Mouse (Mus musculus): ENCODE data around the gene Slc26a1. TPM values are rescaled to one million over a fixed set of nuclear protein-coding genes. Genes with fewer than 3 reads are reported as not detected.

The Slc26a1 gene
- polyA plus RNA-seq, 1 experiment from 2014 or later = 1.1 TPM

- DNase-seq (ENCODE audit: low spot score) (peak; percentile 30), ATAC-seq (replicated peaks; ENCODE audit: low FRiP score) (no peak)
- no peaks in the 10 kb centered on the region for H3K9me3 ChIP-seq (ENCODE audit: control insufficient read depth, low read length)
- WGBS = 91% methylated on average over 1 of the region's 1 CpGs
- no peak overlapping the region for H3K4me2 ChIP-seq (ENCODE audit: low read depth, low read length, severe bottlenecking)
- H3K4me3 ChIP-seq (ENCODE audit: low read depth, low read length) = no peak overlapping the region
- no peak overlapping the region for H3K9ac ChIP-seq (ENCODE audit: low read length)
- H3K36me3 ChIP-seq (ENCODE audit: control insufficient read depth, insufficient read depth, low read length) = peaks cover 5% of the 10 kb centered on the region; the same call in 1 of the 2 replicates
- peaks cover 5% of the 10 kb centered on the region for H3K4me1 ChIP-seq (replicated peaks; ENCODE audit: control insufficient read depth, insufficient read depth, low read length)
- H3K27me3 ChIP-seq (ENCODE audit: control insufficient read depth, insufficient read depth, low read length) = no peaks in the 10 kb centered on the region
- H3K27ac ChIP-seq (ENCODE audit: low read depth, low read length) = no peak overlapping the region
Observed at GRCm38 (mm10) chr5:108658611-108659010, 16.8 kb downstream of the Slc26a1 start.

DNA sequence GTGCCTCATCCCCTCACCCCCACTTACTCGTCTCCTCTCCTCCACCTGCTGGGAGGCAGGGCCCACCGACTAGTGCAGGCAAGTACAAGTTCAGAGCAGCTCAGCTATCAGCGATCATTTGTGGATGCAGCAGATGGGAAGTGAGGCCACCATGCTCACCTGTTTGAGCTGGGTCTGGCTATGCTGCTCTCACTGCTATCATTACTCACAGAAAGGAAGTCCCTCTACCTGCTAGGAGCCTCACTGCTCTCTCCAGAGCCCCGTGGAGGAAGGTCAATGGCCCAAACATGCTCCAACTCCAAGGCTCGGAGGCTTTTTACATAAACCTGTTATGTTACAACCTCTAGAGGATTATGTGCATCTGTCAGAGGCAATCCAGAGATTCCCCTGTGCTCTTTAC lies 18.0 kb downstream of the Slc26a1 start:
- no peak overlapping the region for H3K4me2 ChIP-seq (ENCODE audit: low read depth, low read length, severe bottlenecking)
- peaks cover 5% of the 10 kb centered on the region; the same call in 1 of the 2 replicates for H3K36me3 ChIP-seq (ENCODE audit: control insufficient read depth, insufficient read depth, low read length)
- no peak overlapping the region for H3K4me3 ChIP-seq (ENCODE audit: low read depth, low read length)
- H3K9ac ChIP-seq (ENCODE audit: low read length) = no peak overlapping the region
- H3K4me1 ChIP-seq (replicated peaks; ENCODE audit: control insufficient read depth, insufficient read depth, low read length) = peaks cover 5% of the 10 kb centered on the region
- H3K9me3 ChIP-seq (ENCODE audit: control insufficient read depth, low read length) = no peaks in the 10 kb centered on the region
- whole genome bisulfite sequencing = 83% methylated on average over 5 of the region's 5 CpGs
- no peak overlapping the region for H3K27ac ChIP-seq (ENCODE audit: low read depth, low read length)
- DNase-seq (ENCODE audit: low spot score) (peak; percentile 33), ATAC-seq (replicated peaks; ENCODE audit: low FRiP score) (no peak)
- H3K27me3 ChIP-seq (ENCODE audit: control insufficient read depth, insufficient read depth, low read length) = no peaks in the 10 kb centered on the region

- Histone ChIP-seq H3K4me3 (ENCODE audit: low read depth, low read length) (no peak overlapping the region), H3K36me3 (ENCODE audit: control insufficient read depth, insufficient read depth, low read length) (peaks cover 5% of the 10 kb centered on the region; the same call in 1 of the 2 replicates), H3K4me2 (ENCODE audit: low read depth, low read length, severe bottlenecking) (no peak overlapping the region), H3K9me3 (ENCODE audit: control insufficient read depth, low read length) (no peaks in the 10 kb centered on the region), H3K9ac (ENCODE audit: low read length) (no peak overlapping the region), H3K27me3 (ENCODE audit: control insufficient read depth, insufficient read depth, low read length) (no peaks in the 10 kb centered on the region), H3K4me1 (replicated peaks; ENCODE audit: control insufficient read depth, insufficient read depth, low read length) (peaks cover 5% of the 10 kb centered on the region), H3K27ac (ENCODE audit: low read depth, low read length) (no peak overlapping the region)
- 91% methylated on average over 15 of the region's 15 CpGs for whole genome bisulfite sequencing
- ATAC-seq (replicated peaks; ENCODE audit: low FRiP score) (no peak), DNase-seq (ENCODE audit: low spot score) (peak; percentile 44)
Observed at GRCm38 (mm10) chr5:108655891-108656650, 19.3 kb downstream of the Slc26a1 start.

GRCm38 (mm10) chr5:108655381-108655780 lies 20.0 kb downstream of the Slc26a1 start:
- H3K36me3 ChIP-seq (ENCODE audit: control insufficient read depth, insufficient read depth, low read length) = peaks cover 5% of the 10 kb centered on the region; the same call in 1 of the 2 replicates
- 93% methylated on average over 9 of the region's 9 CpGs for WGBS

DNA sequence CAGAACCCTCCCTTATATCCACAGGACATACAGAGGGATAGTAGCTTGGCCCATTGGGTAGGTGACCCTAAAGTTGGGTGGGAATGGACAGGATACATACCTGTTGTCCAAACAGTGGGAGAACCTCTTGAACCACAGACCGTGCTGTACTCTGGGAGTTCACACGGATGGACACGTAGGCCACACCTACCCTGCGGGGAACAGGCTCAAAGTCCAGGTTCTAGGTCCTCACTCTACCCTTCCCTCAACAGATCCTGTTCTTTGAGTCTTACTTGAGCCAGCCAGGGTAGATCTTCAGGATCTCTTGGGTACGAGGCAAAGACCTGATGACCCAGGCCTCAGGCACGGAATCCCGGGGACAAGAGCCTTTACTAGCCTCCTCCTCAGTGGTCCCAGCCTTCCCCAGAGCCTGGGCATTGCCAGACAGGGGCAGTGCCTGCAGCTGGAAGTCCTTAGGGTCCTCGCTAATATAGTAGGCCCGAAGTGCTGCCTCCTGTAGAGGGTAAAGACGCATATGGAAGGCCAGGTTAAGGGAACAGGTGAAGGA lies 20.9 kb downstream of the Slc26a1 start:
- Histone ChIP-seq H3K4me3 (ENCODE audit: low read depth, low read length) (no peak overlapping the region), H3K27ac (ENCODE audit: low read depth, low read length) (no peak overlapping the region), H3K27me3 (ENCODE audit: control insufficient read depth, insufficient read depth, low read length) (no peaks in the 10 kb centered on the region), H3K4me1 (replicated peaks; ENCODE audit: control insufficient read depth, insufficient read depth, low read length) (no peaks in the 10 kb centered on the region; the same call in 1 of the 2 replicates), H3K9ac (ENCODE audit: low read length) (no peak overlapping the region), H3K9me3 (ENCODE audit: control insufficient read depth, low read length) (no peaks in the 10 kb centered on the region), H3K36me3 (ENCODE audit: control insufficient read depth, insufficient read depth, low read length) (peaks cover 5% of the 10 kb centered on the region; the same call in 1 of the 2 replicates), H3K4me2 (ENCODE audit: low read depth, low read length, severe bottlenecking) (no peak overlapping the region)
- ATAC-seq (replicated peaks; ENCODE audit: low FRiP score) = no peak
- peak; percentile 41 for DNase-seq (ENCODE audit: low spot score)
- 95% methylated on average over 10 of the region's 10 CpGs for WGBS

More at GRCm38 (mm10) chr5:108655381-108655780, 20.0 kb downstream of the Slc26a1 start:
- H3K27ac ChIP-seq (ENCODE audit: low read depth, low read length) = no peak overlapping the region
- no peaks in the 10 kb centered on the region for H3K9me3 ChIP-seq (ENCODE audit: control insufficient read depth, low read length)
- ATAC-seq (replicated peaks; ENCODE audit: low FRiP score) (no peak), DNase-seq (ENCODE audit: low spot score) (peak; percentile 43)
- no peak overlapping the region for H3K4me2 ChIP-seq (ENCODE audit: low read depth, low read length, severe bottlenecking)
- no peaks in the 10 kb centered on the region for H3K27me3 ChIP-seq (ENCODE audit: control insufficient read depth, insufficient read depth, low read length)
- no peak overlapping the region for H3K4me3 ChIP-seq (ENCODE audit: low read depth, low read length)
- peaks cover 5% of the 10 kb centered on the region for H3K4me1 ChIP-seq (replicated peaks; ENCODE audit: control insufficient read depth, insufficient read depth, low read length)
- H3K9ac ChIP-seq (ENCODE audit: low read length) = no peak overlapping the region

- Histone ChIP-seq H3K4me3 (ENCODE audit: low read depth, low read length) (no peak overlapping the region), H3K4me2 (ENCODE audit: low read depth, low read length, severe bottlenecking) (no peak overlapping the region), H3K36me3 (ENCODE audit: control insufficient read depth, insufficient read depth, low read length) (peaks cover 8% of the 10 kb centered on the region; the same call in 1 of the 2 replicates), H3K9me3 (ENCODE audit: control insufficient read depth, low read length) (no peaks in the 10 kb centered on the region), H3K4me1 (replicated peaks; ENCODE audit: control insufficient read depth, insufficient read depth, low read length) (no peaks in the 10 kb centered on the region), H3K27ac (ENCODE audit: low read depth, low read length) (no peak overlapping the region), H3K9ac (ENCODE audit: low read length) (no peak overlapping the region), H3K27me3 (ENCODE audit: control insufficient read depth, insufficient read depth, low read length) (no peaks in the 10 kb centered on the region)
- DNase-seq (ENCODE audit: low spot score) (peak; percentile 47), ATAC-seq (replicated peaks; ENCODE audit: low FRiP score) (no peak)
- WGBS = 88% methylated on average over 6 of the region's 6 CpGs
Observed at GRCm38 (mm10) chr5:108653341-108653740, 22.0 kb downstream of the Slc26a1 start.

DNA sequence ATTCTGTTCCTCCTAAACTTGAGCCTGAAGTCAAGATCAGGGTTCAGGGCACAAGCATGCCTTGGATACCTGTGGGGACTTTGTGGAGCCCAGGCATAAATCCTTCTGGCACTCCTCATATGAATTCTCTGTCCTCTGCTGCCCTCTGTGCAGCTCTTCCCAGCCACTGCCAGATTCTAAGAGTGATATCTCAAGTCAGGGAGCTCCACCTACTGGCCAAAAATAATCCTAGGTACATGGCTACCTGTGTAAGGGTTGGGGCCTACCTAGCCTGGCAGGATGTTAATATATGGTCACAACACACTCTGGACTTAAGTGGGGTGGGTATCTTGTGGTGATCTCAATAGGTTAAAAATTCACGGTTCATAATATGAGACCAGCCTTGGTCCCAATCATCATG lies 23.5 kb downstream of the Slc26a1 start:
- H3K4me2 ChIP-seq (ENCODE audit: low read depth, low read length, severe bottlenecking) = no peak overlapping the region
- DNase-seq (ENCODE audit: low spot score) (peak; percentile 66), ATAC-seq (replicated peaks; ENCODE audit: low FRiP score) (peak; percentile 62; the same call in 1 of the 2 replicates)
- WGBS = 63% methylated on average over 1 of the region's 1 CpGs
- H3K27me3 ChIP-seq (ENCODE audit: control insufficient read depth, insufficient read depth, low read length) = no peaks in the 10 kb centered on the region
- no peak overlapping the region for H3K27ac ChIP-seq (ENCODE audit: low read depth, low read length)
- H3K9me3 ChIP-seq (ENCODE audit: control insufficient read depth, low read length) = no peaks in the 10 kb centered on the region
- H3K9ac ChIP-seq (ENCODE audit: low read length) = no peak overlapping the region
- H3K4me1 ChIP-seq (replicated peaks; ENCODE audit: control insufficient read depth, insufficient read depth, low read length) = no peaks in the 10 kb centered on the region
- H3K4me3 ChIP-seq (ENCODE audit: low read depth, low read length) = no peak overlapping the region
- peaks cover 8% of the 10 kb centered on the region; the same call in 1 of the 2 replicates for H3K36me3 ChIP-seq (ENCODE audit: control insufficient read depth, insufficient read depth, low read length)

DNA sequence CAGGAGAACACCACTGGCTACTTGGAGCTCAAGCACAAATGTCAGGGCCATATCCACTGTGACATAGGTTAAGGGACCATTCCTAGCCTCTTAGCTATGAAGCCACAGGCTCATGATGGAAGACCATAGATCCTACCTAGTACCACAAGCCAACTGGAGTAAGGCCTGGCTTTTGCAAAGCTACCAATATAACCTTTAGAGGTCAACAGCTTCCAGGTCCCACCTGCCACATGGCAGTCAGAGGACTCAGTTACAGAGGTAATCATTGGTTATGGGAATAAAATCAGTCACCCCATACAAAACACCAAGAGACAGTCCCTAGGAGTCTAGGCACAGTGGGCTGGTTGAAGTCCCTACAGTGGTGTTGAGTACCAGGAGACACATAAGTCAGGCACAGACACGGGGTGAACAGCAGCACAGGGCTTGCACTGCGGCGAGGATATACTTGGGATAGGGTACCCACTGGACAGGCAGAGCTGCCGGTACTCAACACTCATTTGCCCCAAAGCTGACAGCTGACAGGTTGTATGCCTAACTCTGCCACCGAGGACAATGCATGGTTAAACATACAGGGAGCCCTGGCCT lies 24.1 kb downstream of the Slc26a1 start:
- Histone ChIP-seq H3K4me3 (ENCODE audit: low read depth, low read length) (no peak overlapping the region), H3K27ac (ENCODE audit: low read depth, low read length) (no peak overlapping the region), H3K4me2 (ENCODE audit: low read depth, low read length, severe bottlenecking) (no peak overlapping the region), H3K27me3 (ENCODE audit: control insufficient read depth, insufficient read depth, low read length) (no peaks in the 10 kb centered on the region), H3K36me3 (ENCODE audit: control insufficient read depth, insufficient read depth, low read length) (peaks cover 8% of the 10 kb centered on the region; the same call in 1 of the 2 replicates), H3K4me1 (replicated peaks; ENCODE audit: control insufficient read depth, insufficient read depth, low read length) (no peaks in the 10 kb centered on the region), H3K9me3 (ENCODE audit: control insufficient read depth, low read length) (no peaks in the 10 kb centered on the region), H3K9ac (ENCODE audit: low read length) (no peak overlapping the region)
- 90% methylated on average over 5 of the region's 5 CpGs for WGBS
- peak; percentile 32 for DNase-seq (ENCODE audit: low spot score)
- ATAC-seq (replicated peaks; ENCODE audit: low FRiP score) = no peak; the same call in 1 of the 2 replicates
